Mouse (Mus musculus): ENCODE results near the gene Gm12184. TPM values are rescaled to one million over a fixed set of nuclear protein-coding genes. Genes with fewer than 3 reads are reported as not detected.
"Not testable (repeated sequence)": the region's sequence is repeated elsewhere in the genome, so short reads cannot be mapped to it uniquely, and the experiment has no call there.

The Gm12184 gene
- polyA plus RNA-seq, 1 experiment from 2014 or later = 16.4 TPM

GRCm38 (mm10) chr11:48791894-48792293, 34.6 kb downstream of the Gm12184 start:
- not testable (repeated sequence) for H3K4me2 ChIP-seq; H3K9ac ChIP-seq; H3K4me3 ChIP-seq (replicated peaks); H3K36me3 ChIP-seq; H3K27me3 ChIP-seq (replicated peaks); ATAC-seq (ENCODE audit: insufficient read depth, low FRiP score, low read depth); H3K4me1 ChIP-seq; H3K27ac ChIP-seq; H3K9me3 ChIP-seq
- 84% methylated on average over 9 of the region's 9 CpGs for WGBS

GRCm38 (mm10) chr11:48790946-48791345, 35.5 kb downstream of the Gm12184 start:
- no peaks in the 10 kb centered on the region for H3K9me3 ChIP-seq
- no peak for ATAC-seq (ENCODE audit: insufficient read depth, low FRiP score, low read depth)
- H3K27ac ChIP-seq = no peak overlapping the region
- 0 out of 2 replicates have a peak overlapping the region, but pooled peaks have one; percentile 13 for H3K4me2 ChIP-seq
- H3K4me3 ChIP-seq (replicated peaks) = no peak overlapping the region
- H3K9ac ChIP-seq = no peak overlapping the region
- H3K36me3 ChIP-seq = no peaks in the 10 kb centered on the region
- peaks cover 3% of the 10 kb centered on the region; the same call in 1 of the 2 replicates for H3K4me1 ChIP-seq
- 45% methylated on average over 8 of the region's 8 CpGs for WGBS
- no peaks in the 10 kb centered on the region for H3K27me3 ChIP-seq (replicated peaks)

- H3K27ac ChIP-seq = no peak overlapping the region
- ATAC-seq (ENCODE audit: insufficient read depth, low FRiP score, low read depth) = peak; percentile 35; the same call in 1 of the 2 replicates
- WGBS = 15% methylated on average over 20 of the region's 20 CpGs
- no peaks in the 10 kb centered on the region for H3K27me3 ChIP-seq (replicated peaks)
- H3K4me1 ChIP-seq = peaks cover 3% of the 10 kb centered on the region; the same call in 1 of the 2 replicates
- no peak overlapping the region for H3K9ac ChIP-seq
- H3K4me2 ChIP-seq = peak overlapping the region; percentile 44
- H3K36me3 ChIP-seq = no peaks in the 10 kb centered on the region
- H3K4me3 ChIP-seq (replicated peaks) = peak overlapping the region; percentile 19; the same call in 1 of the 2 replicates
- H3K9me3 ChIP-seq = no peaks in the 10 kb centered on the region
Measured at GRCm38 (mm10) chr11:48789973-48790823, 36.3 kb downstream of the Gm12184 start.

- H3K27ac ChIP-seq = no peak overlapping the region
- no peak overlapping the region for H3K4me2 ChIP-seq
- 81% methylated on average over 5 of the region's 5 CpGs for WGBS
- H3K4me1 ChIP-seq = peaks cover 3% of the 10 kb centered on the region; the same call in 1 of the 2 replicates
- no peaks in the 10 kb centered on the region for H3K9me3 ChIP-seq
- ATAC-seq (ENCODE audit: insufficient read depth, low FRiP score, low read depth) = no peak
- no peaks in the 10 kb centered on the region for H3K27me3 ChIP-seq (replicated peaks)
- H3K9ac ChIP-seq = no peak overlapping the region
- H3K36me3 ChIP-seq = no peaks in the 10 kb centered on the region
- H3K4me3 ChIP-seq (replicated peaks) = no peak overlapping the region
Measured at GRCm38 (mm10) chr11:48789215-48789614, 37.2 kb downstream of the Gm12184 start.

- Histone ChIP-seq H3K4me1 (peaks cover 3% of the 10 kb centered on the region; the same call in 1 of the 2 replicates), H3K4me2 (peak overlapping the region; percentile 63), H3K27ac (no peak overlapping the region), H3K9me3 (no peaks in the 10 kb centered on the region), H3K9ac (no peak overlapping the region), H3K4me3 (replicated peaks) (peak overlapping the region; percentile 41), H3K27me3 (replicated peaks) (no peaks in the 10 kb centered on the region), H3K36me3 (no peaks in the 10 kb centered on the region)
- WGBS = 9% methylated on average over 16 of the region's 16 CpGs
- ATAC-seq (ENCODE audit: insufficient read depth, low FRiP score, low read depth) = peak; percentile 48; the same call in 1 of the 2 replicates
Measured at GRCm38 (mm10) chr11:48788311-48789089, 38.0 kb downstream of the Gm12184 start.

- Histone ChIP-seq H3K27me3 (replicated peaks) (no peaks in the 10 kb centered on the region), H3K4me1 (peaks cover 3% of the 10 kb centered on the region; the same call in 1 of the 2 replicates), H3K27ac (no peak overlapping the region), H3K36me3 (no peaks in the 10 kb centered on the region), H3K9me3 (no peaks in the 10 kb centered on the region), H3K9ac (no peak overlapping the region), H3K4me2 (peak overlapping the region; percentile 63), H3K4me3 (replicated peaks) (peak overlapping the region; percentile 41)
- peak; percentile 75; the same call in 1 of the 2 replicates for ATAC-seq (ENCODE audit: insufficient read depth, low FRiP score, low read depth)
- 46% methylated on average over 10 of the region's 10 CpGs for WGBS
Measured at GRCm38 (mm10) chr11:48787455-48788211, 38.8 kb downstream of the Gm12184 start.

GRCm38 (mm10) chr11:48782243-48782642, 44.2 kb downstream of the Gm12184 start:
- H3K4me3 ChIP-seq (replicated peaks) = no peak overlapping the region
- H3K9me3 ChIP-seq = no peaks in the 10 kb centered on the region
- no peak for ATAC-seq (ENCODE audit: insufficient read depth, low FRiP score, low read depth)
- WGBS = 80% methylated on average over 4 of the region's 4 CpGs
- no peaks in the 10 kb centered on the region for H3K36me3 ChIP-seq
- no peaks in the 10 kb centered on the region for H3K27me3 ChIP-seq (replicated peaks)
- no peak overlapping the region for H3K9ac ChIP-seq
- no peak overlapping the region for H3K27ac ChIP-seq
- no peak overlapping the region for H3K4me2 ChIP-seq
- H3K4me1 ChIP-seq = no peaks in the 10 kb centered on the region

GRCm38 (mm10) chr11:48779450-48779849, 47.0 kb downstream of the Gm12184 start:
- no peaks in the 10 kb centered on the region for H3K36me3 ChIP-seq
- H3K4me2 ChIP-seq = no peak overlapping the region
- H3K4me1 ChIP-seq = 0 out of 2 replicates have a peak, but pooled peaks cover 2% of the 10 kb centered on the region
- no peak overlapping the region for H3K4me3 ChIP-seq (replicated peaks)
- H3K9ac ChIP-seq = no peak overlapping the region
- no peak overlapping the region for H3K27ac ChIP-seq
- ATAC-seq (ENCODE audit: insufficient read depth, low FRiP score, low read depth) = no peak
- 37% methylated on average over 7 of the region's 7 CpGs for WGBS
- no peaks in the 10 kb centered on the region for H3K27me3 ChIP-seq (replicated peaks)
- H3K9me3 ChIP-seq = no peaks in the 10 kb centered on the region

GRCm38 (mm10) chr11:48777303-48777702, 49.2 kb downstream of the Gm12184 start:
- Histone ChIP-seq H3K9ac (no peak overlapping the region), H3K27ac (no peak overlapping the region), H3K4me1 (0 out of 2 replicates have a peak, but pooled peaks cover 2% of the 10 kb centered on the region), H3K4me2 (no peak overlapping the region), H3K36me3 (no peaks in the 10 kb centered on the region), H3K9me3 (no peaks in the 10 kb centered on the region), H3K27me3 (replicated peaks) (no peaks in the 10 kb centered on the region), H3K4me3 (replicated peaks) (no peak overlapping the region)
- no peak for ATAC-seq (ENCODE audit: insufficient read depth, low FRiP score, low read depth)
- 80% methylated on average over 9 of the region's 9 CpGs for WGBS

- 0 out of 2 replicates have a peak, but pooled peaks cover 2% of the 10 kb centered on the region for H3K4me1 ChIP-seq
- 45% methylated on average over 9 of the region's 9 CpGs for WGBS
- no peak for ATAC-seq (ENCODE audit: insufficient read depth, low FRiP score, low read depth)
Measured at GRCm38 (mm10) chr11:48776664-48777063, 49.8 kb downstream of the Gm12184 start.

GRCm38 (mm10) chr11:48775483-48775882, 51.0 kb downstream of the Gm12184 start:
- Histone ChIP-seq H3K9me3 (no peaks in the 10 kb centered on the region), H3K4me1 (0 out of 2 replicates have a peak, but pooled peaks cover 2% of the 10 kb centered on the region), H3K27me3 (replicated peaks) (no peaks in the 10 kb centered on the region), H3K36me3 (no peaks in the 10 kb centered on the region), H3K27ac (no peak overlapping the region), H3K4me3 (replicated peaks) (no peak overlapping the region), H3K4me2 (peak overlapping the region; percentile 29; the same call in 1 of the 2 replicates), H3K9ac (no peak overlapping the region)
- 2% methylated on average over 7 of the region's 7 CpGs for WGBS
- no peak for ATAC-seq (ENCODE audit: insufficient read depth, low FRiP score, low read depth)

More at GRCm38 (mm10) chr11:48776664-48777063, 49.8 kb downstream of the Gm12184 start:
- H3K4me2 ChIP-seq = no peak overlapping the region
- H3K36me3 ChIP-seq = no peaks in the 10 kb centered on the region
- no peaks in the 10 kb centered on the region for H3K27me3 ChIP-seq (replicated peaks)
- H3K9ac ChIP-seq = no peak overlapping the region
- H3K4me3 ChIP-seq (replicated peaks) = no peak overlapping the region
- H3K9me3 ChIP-seq = no peaks in the 10 kb centered on the region
- no peak overlapping the region for H3K27ac ChIP-seq

All from stomach, embryonic 15.5 days (tissue).